Mouse (Mus musculus) embryonic facial prominence, embryonic 13.5 days (tissue): Measurements from ENCODE around the gene Mapre3. TPM values are rescaled to one million over a fixed set of nuclear protein-coding genes. Genes with fewer than 3 reads are reported as not detected.

Experiments
- ATAC-seq: fragments of 200-750 bp; cut with Nextera tagmentation; 2 replicates; pipeline ENCODE4 v1.8.0; 2017; ENCODE audit warnings: low read depth; ENCODE audit not compliant: insufficient number of reproducible peaks, insufficient read depth, low FRiP score, low TSS enrichment
- H3K27ac ChIP-seq: fragments of 300-500 bp; sonication (generic); 2 replicates; pipeline ENCODE4 v1.5.1; 2015; ENCODE audit warnings: moderate library complexity, mild to moderate bottlenecking, inconsistent platforms
- H3K27me3 ChIP-seq: fragments of 300-500 bp; sonication (generic); 2 replicates; pipeline ENCODE4 v1.6.1; 2015; ENCODE audit warnings: mild to moderate bottlenecking, inconsistent platforms
- H3K36me3 ChIP-seq: fragments of 300-500 bp; sonication (generic); 2 replicates; pipeline ENCODE4 v1.6.1; 2015; ENCODE audit warnings: mild to moderate bottlenecking, inconsistent platforms
- H3K4me1 ChIP-seq: fragments of 300-500 bp; sonication (generic); 2 replicates; pipeline ENCODE4 v1.6.1; 2015; ENCODE audit warnings: inconsistent platforms
- H3K4me2 ChIP-seq: fragments of 300-500 bp; sonication (generic); 2 replicates; pipeline ENCODE4 v1.6.1; 2015; ENCODE audit warnings: moderate library complexity, mild to moderate bottlenecking, inconsistent platforms
- H3K4me3 ChIP-seq: fragments of 300-500 bp; sonication (generic); 2 replicates; pipeline ENCODE4 v1.5.1; 2015; ENCODE audit warnings: mild to moderate bottlenecking, inconsistent platforms
- H3K9ac ChIP-seq: fragments of 300-500 bp; sonication (generic); 2 replicates; pipeline ENCODE4 v1.6.1; 2015; ENCODE audit warnings: mild to moderate bottlenecking, inconsistent platforms
- H3K9me3 ChIP-seq: fragments of 300-500 bp; sonication (generic); 2 replicates; pipeline ENCODE4 v1.6.1; 2016; ENCODE audit warnings: inconsistent platforms
- WGBS: fragments of 180-500 bp; shearing (Covaris S2); methylation state at CpG from one replicate; pipeline ENCODE4 v1.1.7; 2015; ENCODE audit warnings: mixed read lengths; 5-methylcytosine and 5-hydroxymethylcytosine counted together
- polyA plus RNA-seq: library from polyadenylated mRNA; unstranded; fragments of >200 nt; fragmentation: Nextera tagmentation; extraction: Ambion mirVana; gene quantifications from 2 replicates; pipeline ENCODE4 v1.2.1, GENCODE M21; 2015

Gene Mapre3
- polyA plus RNA-seq = 23.9 and 25.8 TPM in 2 replicates

GRCm38 (mm10) chr5:30814424-30815119 is at the start of gene Mapre3:
Mapre3 (plus strand) TSS chr5:30814641.
- peak within 1 kb of the TSS; percentile 64; the same call in 1 of the 2 replicates for H3K27ac ChIP-seq
- H3K4me3 ChIP-seq = peak within 1 kb of the TSS; percentile 84
- H3K4me1 ChIP-seq = peaks cover 21% of the 10 kb centered on the region
- peak within 1 kb of the TSS; percentile 84 for H3K9ac ChIP-seq
- H3K9me3 ChIP-seq = no peaks in the 10 kb centered on the region
- peak; percentile 91 for ATAC-seq
- H3K36me3 ChIP-seq = no peaks in the 10 kb centered on the region
- peaks cover 21% of the 10 kb centered on the region; the same call in 1 of the 2 replicates for H3K27me3 ChIP-seq
- WGBS = 1% methylated on average over 56 of the region's 59 CpGs
- peak within 1 kb of the TSS; percentile 83 for H3K4me2 ChIP-seq

- Histone ChIP-seq H3K4me2 (no peak overlapping the region), H3K27ac (no peak overlapping the region), H3K9ac (no peak overlapping the region), H3K36me3 (no peaks in the 10 kb centered on the region), H3K4me1 (peaks cover 21% of the 10 kb centered on the region), H3K9me3 (no peaks in the 10 kb centered on the region), H3K27me3 (no peaks in the 10 kb centered on the region), H3K4me3 (no peak overlapping the region)
- ATAC-seq = no peak
- 85% methylated on average over 12 of the region's 12 CpGs for WGBS
Measured at GRCm38 (mm10) chr5:30765596-30766370, 48.7 kb upstream of the Mapre3 start.

GRCm38 (mm10) chr5:30768082-30768481 is 46.4 kb upstream of the Mapre3 start:
- 71% methylated on average over 4 of the region's 4 CpGs for WGBS

GRCm38 (mm10) chr5:30768598-30768997 is 45.8 kb upstream of the Mapre3 start:
- Histone ChIP-seq H3K4me3 (no peak overlapping the region), H3K9me3 (no peaks in the 10 kb centered on the region), H3K9ac (no peak overlapping the region), H3K4me1 (peaks cover 15% of the 10 kb centered on the region), H3K27me3 (peaks cover 2% of the 10 kb centered on the region), H3K4me2 (peak overlapping the region; percentile 14; the same call in 1 of the 2 replicates), H3K27ac (no peak overlapping the region), H3K36me3 (no peaks in the 10 kb centered on the region)
- ATAC-seq = no peak
- WGBS = 18% methylated on average over 9 of the region's 9 CpGs

More at GRCm38 (mm10) chr5:30768082-30768481, 46.4 kb upstream of the Mapre3 start:
- no peaks in the 10 kb centered on the region for H3K27me3 ChIP-seq
- no peak overlapping the region for H3K4me2 ChIP-seq
- no peaks in the 10 kb centered on the region for H3K9me3 ChIP-seq
- H3K27ac ChIP-seq = no peak overlapping the region
- no peak overlapping the region for H3K9ac ChIP-seq
- H3K4me3 ChIP-seq = no peak overlapping the region
- no peak for ATAC-seq
- peaks cover 17% of the 10 kb centered on the region for H3K4me1 ChIP-seq
- no peaks in the 10 kb centered on the region for H3K36me3 ChIP-seq

- H3K9ac ChIP-seq = no peak overlapping the region
- H3K4me1 ChIP-seq = peaks cover 15% of the 10 kb centered on the region
- peaks cover 6% of the 10 kb centered on the region for H3K27me3 ChIP-seq
- H3K9me3 ChIP-seq = no peaks in the 10 kb centered on the region
- no peaks in the 10 kb centered on the region for H3K36me3 ChIP-seq
- ATAC-seq = no peak
- H3K4me2 ChIP-seq = 0 out of 2 replicates have a peak overlapping the region, but pooled peaks have one; percentile 14
- H3K27ac ChIP-seq = no peak overlapping the region
- no peak overlapping the region for H3K4me3 ChIP-seq
- 82% methylated on average over 9 of the region's 9 CpGs for WGBS
Measured at GRCm38 (mm10) chr5:30769075-30769474, 45.4 kb upstream of the Mapre3 start.

- H3K36me3 ChIP-seq = no peaks in the 10 kb centered on the region
- no peak overlapping the region for H3K27ac ChIP-seq
- H3K4me1 ChIP-seq = peaks cover 7% of the 10 kb centered on the region; the same call in 1 of the 2 replicates
- ATAC-seq = 0 out of 2 replicates have a peak, but pooled peaks have one; percentile 38
- H3K4me3 ChIP-seq = peak overlapping the region; percentile 37
- H3K4me2 ChIP-seq = peak overlapping the region; percentile 63
- no peaks in the 10 kb centered on the region for H3K9me3 ChIP-seq
- WGBS = 11% methylated on average over 20 of the region's 20 CpGs
- peaks cover 12% of the 10 kb centered on the region for H3K27me3 ChIP-seq
- peak overlapping the region; percentile 55; the same call in 1 of the 2 replicates for H3K9ac ChIP-seq
Measured at GRCm38 (mm10) chr5:30774601-30775371, 39.7 kb upstream of the Mapre3 start.

GRCm38 (mm10) chr5:30780699-30781098 is 33.7 kb upstream of the Mapre3 start:
- Histone ChIP-seq H3K36me3 (no peaks in the 10 kb centered on the region), H3K4me1 (0 out of 2 replicates have a peak, but pooled peaks cover 3% of the 10 kb centered on the region), H3K9me3 (no peaks in the 10 kb centered on the region), H3K9ac (0 out of 2 replicates have a peak overlapping the region, but pooled peaks have one; percentile 6), H3K27me3 (no peaks in the 10 kb centered on the region), H3K4me2 (no peak overlapping the region), H3K4me3 (no peak overlapping the region), H3K27ac (no peak overlapping the region)
- no peak for ATAC-seq
- 69% methylated on average over 9 of the region's 9 CpGs for WGBS

GRCm38 (mm10) chr5:30781147-30781546 is 33.3 kb upstream of the Mapre3 start:
- WGBS = 36% methylated on average over 3 of the region's 3 CpGs
- 0 out of 2 replicates have a peak overlapping the region, but pooled peaks have one; percentile 32 for H3K9ac ChIP-seq
- ATAC-seq = no peak
- no peak overlapping the region for H3K4me2 ChIP-seq
- H3K27me3 ChIP-seq = no peaks in the 10 kb centered on the region
- 0 out of 2 replicates have a peak, but pooled peaks cover 3% of the 10 kb centered on the region for H3K4me1 ChIP-seq
- no peak overlapping the region for H3K4me3 ChIP-seq
- no peaks in the 10 kb centered on the region for H3K9me3 ChIP-seq
- no peaks in the 10 kb centered on the region for H3K36me3 ChIP-seq
- H3K27ac ChIP-seq = no peak overlapping the region

- Histone ChIP-seq H3K4me1 (no peaks in the 10 kb centered on the region), H3K4me2 (no peak overlapping the region)
Measured at GRCm38 (mm10) chr5:30787381-30787780, 27.1 kb upstream of the Mapre3 start.

GRCm38 (mm10) chr5:30790047-30790446 is 24.4 kb upstream of the Mapre3 start:
- no peak overlapping the region for H3K4me2 ChIP-seq
- no peak overlapping the region for H3K9ac ChIP-seq
- no peaks in the 10 kb centered on the region; the same call in 1 of the 2 replicates for H3K27me3 ChIP-seq
- WGBS = 55% methylated on average over 3 of the region's 3 CpGs
- H3K27ac ChIP-seq = no peak overlapping the region
- ATAC-seq = no peak
- no peaks in the 10 kb centered on the region for H3K4me1 ChIP-seq
- no peaks in the 10 kb centered on the region for H3K36me3 ChIP-seq
- no peaks in the 10 kb centered on the region for H3K9me3 ChIP-seq
- no peak overlapping the region for H3K4me3 ChIP-seq

More at GRCm38 (mm10) chr5:30787381-30787780, 27.1 kb upstream of the Mapre3 start:
- Histone ChIP-seq H3K36me3 (no peaks in the 10 kb centered on the region), H3K9ac (no peak overlapping the region), H3K9me3 (no peaks in the 10 kb centered on the region), H3K4me3 (no peak overlapping the region), H3K27me3 (no peaks in the 10 kb centered on the region), H3K27ac (no peak overlapping the region)
- WGBS = 89% methylated on average over 5 of the region's 5 CpGs
- ATAC-seq = no peak

- WGBS = 14% methylated on average over 12 of the region's 12 CpGs
- no peak for ATAC-seq
- H3K9ac ChIP-seq = no peak overlapping the region
Measured at GRCm38 (mm10) chr5:30796125-30796524, 18.3 kb upstream of the Mapre3 start.

More at GRCm38 (mm10) chr5:30796125-30796524, 18.3 kb upstream of the Mapre3 start:
- Histone ChIP-seq H3K9me3 (no peaks in the 10 kb centered on the region), H3K27me3 (no peaks in the 10 kb centered on the region; the same call in 1 of the 2 replicates), H3K4me1 (peaks cover 4% of the 10 kb centered on the region; the same call in 1 of the 2 replicates), H3K36me3 (no peaks in the 10 kb centered on the region), H3K4me3 (no peak overlapping the region), H3K4me2 (no peak overlapping the region), H3K27ac (no peak overlapping the region)
